Mouse (Mus musculus): ENCODE data around the gene Ccdc14. TPM values are rescaled to one million over a fixed set of nuclear protein-coding genes. Genes with fewer than 3 reads are reported as not detected.
"Not testable (repeated sequence)": the region's sequence is repeated elsewhere in the genome, so short reads cannot be mapped to it uniquely, and the experiment has no call there.

Ccdc14 gene
- polyA plus RNA-seq (2016; fragmentation: Nextera tagmentation; extraction: Ambion mirVana), result 10.7 and 10.9 TPM in 2 replicates

DNA sequence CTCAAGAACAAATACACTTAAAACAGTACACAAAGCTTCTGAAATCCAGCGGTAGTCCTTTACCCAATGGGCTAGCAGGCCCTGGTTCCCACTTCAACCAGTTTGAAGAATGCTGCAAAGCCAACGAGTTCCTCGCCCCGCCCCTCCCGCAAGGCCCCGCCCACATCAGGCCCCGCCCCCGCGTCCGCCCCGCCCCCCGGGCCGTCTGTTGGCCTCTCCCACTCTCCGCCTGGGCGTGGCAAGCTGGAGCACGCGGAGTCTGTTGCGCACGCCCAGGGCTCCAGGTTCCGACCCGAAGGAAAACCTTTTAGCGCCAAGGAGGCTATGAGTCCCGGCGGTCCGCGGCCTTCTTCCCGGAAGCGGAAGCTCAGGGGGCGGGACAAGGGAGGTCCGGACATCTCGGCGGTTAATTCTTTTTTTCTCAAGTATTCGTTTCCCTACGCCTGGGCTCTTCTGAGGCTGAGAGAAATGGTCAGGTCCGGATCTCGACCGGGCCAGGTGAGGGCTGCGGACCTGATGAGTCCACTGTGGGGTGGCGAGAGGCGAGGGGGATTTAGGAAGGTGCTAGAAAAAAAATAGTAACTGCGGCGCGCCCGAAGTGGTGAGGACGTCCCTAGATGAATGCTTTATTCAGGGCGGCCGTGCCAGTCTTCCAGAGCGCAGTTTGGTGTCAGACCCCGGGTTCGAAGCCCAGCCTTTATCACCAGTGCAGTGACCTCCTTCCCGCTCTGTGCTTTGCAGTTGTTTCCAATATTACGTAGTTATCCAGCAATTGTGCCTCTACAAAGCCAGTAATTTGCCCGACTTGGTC lies at the start of gene Ccdc14:
Gene Ccdc14, plus strand, starts transcription at position 283 of the 811 bp plus-strand sequence.
- peak; percentile 97 for DNase-seq (ENCODE audit: low spot score)
- Histone ChIP-seq H3K27ac (peak within 1 kb of the TSS; percentile 89), H3K9me3 (replicated peaks) (no peaks in the 10 kb centered on the region), H3K36me3 (peaks cover 7% of the 10 kb centered on the region; the same call in 1 of the 2 replicates), H3K27me3 (ENCODE audit: low read depth, poor library complexity, severe bottlenecking) (no peaks in the 10 kb centered on the region), H3K4me1 (peaks cover 11% of the 10 kb centered on the region), H3K4me3 (peak within 1 kb of the TSS; percentile 70)
- WGBS, result 1% methylated on average over 53 of the region's 53 CpGs

DNA sequence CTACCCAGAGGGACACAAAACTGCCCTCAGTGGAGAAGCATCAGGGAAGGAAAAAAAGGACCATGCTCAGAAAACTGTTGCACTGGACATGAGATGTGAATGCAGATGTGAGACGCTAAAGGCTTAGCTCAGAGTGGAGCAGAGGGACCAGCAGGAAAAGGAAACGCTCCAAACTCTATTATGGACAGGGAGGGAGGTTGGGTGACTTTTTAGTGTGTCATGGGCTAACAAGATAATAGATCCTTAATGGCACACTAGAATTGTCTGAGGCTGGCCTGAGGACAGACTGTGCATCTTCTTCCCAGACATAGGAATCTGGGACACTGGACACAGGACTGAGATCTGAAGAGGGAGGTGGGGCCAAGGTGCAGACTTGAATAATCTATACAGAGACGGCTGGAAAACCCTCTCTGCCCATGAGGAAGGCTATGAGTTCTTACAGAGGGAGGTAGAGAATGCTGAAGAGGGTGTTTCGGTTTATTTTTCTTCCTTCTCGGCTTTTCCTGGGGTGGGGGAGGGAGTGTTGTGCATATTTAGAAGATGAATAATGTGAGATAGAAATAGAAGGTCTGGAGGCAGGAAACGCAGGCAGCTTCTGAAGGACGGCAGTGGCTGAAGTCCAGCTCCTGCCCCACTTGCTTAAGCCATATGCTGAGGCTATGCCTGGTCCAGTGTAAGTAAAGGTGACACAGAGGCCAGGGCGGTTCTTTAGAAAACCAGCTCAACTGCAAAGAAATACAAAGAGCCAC lies 46.7 kb upstream of the Ccdc14 start:
- Histone ChIP-seq H3K36me3 (no peaks in the 10 kb centered on the region), H3K9me3 (replicated peaks) (no peaks in the 10 kb centered on the region), H3K4me1 (no peaks in the 10 kb centered on the region), H3K27ac (no peak overlapping the region), H3K4me3 (no peak overlapping the region), H3K27me3 (ENCODE audit: low read depth, poor library complexity, severe bottlenecking) (0 out of 2 replicates have a peak, but pooled peaks cover 4% of the 10 kb centered on the region)
- DNase-seq (ENCODE audit: low spot score), result no peak
- WGBS, result 76% methylated on average over 8 of the region's 8 CpGs

DNA sequence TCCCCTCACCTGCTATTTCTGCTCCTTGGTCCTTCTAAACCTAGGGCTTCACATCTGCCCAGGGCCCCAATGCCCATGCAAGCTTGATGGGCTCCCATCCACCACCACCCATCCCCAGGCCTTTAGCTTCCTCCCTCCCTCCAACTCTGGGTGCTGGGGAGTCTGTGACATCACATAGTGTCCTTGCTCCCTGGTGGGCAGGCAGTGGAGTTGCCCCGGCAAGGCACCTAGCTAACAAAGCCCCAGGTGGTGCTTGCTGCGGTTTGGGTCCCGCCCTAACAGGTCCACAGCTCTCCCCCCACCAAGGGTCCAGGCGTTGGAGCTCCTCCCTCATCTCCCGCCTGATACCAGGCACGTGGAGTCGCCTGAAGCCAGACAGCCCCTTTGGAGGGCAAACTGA lies 40.8 kb upstream of the Ccdc14 start, which contains the start of gene Ropn1:
Gene Ropn1, plus strand, starts transcription at position 301 of the 400 bp plus-strand sequence.
- 59% methylated on average over 7 of the region's 7 CpGs for WGBS
- Histone ChIP-seq H3K4me1 (no peaks in the 10 kb centered on the region), H3K27ac (no peak within 1 kb of the TSS), H3K9me3 (replicated peaks) (no peaks in the 10 kb centered on the region), H3K4me3 (no peak within 1 kb of the TSS), H3K36me3 (no peaks in the 10 kb centered on the region), H3K27me3 (ENCODE audit: low read depth, poor library complexity, severe bottlenecking) (0 out of 2 replicates have a peak, but pooled peaks cover 7% of the 10 kb centered on the region)
- DNase-seq (ENCODE audit: low spot score), result no peak

DNA sequence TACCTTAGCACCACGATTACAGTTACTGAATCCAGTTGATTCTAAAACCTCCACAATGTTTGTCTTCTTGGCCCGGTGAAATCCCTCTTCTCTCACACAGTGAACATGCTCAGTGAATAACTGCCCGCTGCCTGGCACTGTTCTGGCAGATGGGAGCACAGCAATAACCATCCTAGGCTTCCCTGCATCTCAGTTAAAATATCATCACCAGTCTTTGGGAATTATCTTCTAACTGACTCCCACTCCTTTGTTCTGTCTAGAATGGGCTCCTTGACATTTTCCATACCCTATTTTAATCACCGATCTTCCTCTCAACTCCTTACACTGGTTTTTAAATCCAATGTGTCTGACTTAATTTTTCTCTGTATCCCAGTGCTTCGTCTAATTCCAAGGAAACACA lies 37.4 kb upstream of the Ccdc14 start:
- Histone ChIP-seq H3K27me3 (ENCODE audit: low read depth, poor library complexity, severe bottlenecking) (peaks cover 8% of the 10 kb centered on the region; the same call in 1 of the 2 replicates), H3K4me1 (peaks cover 4% of the 10 kb centered on the region), H3K36me3 (no peaks in the 10 kb centered on the region), H3K27ac (no peak overlapping the region), H3K9me3 (replicated peaks) (no peaks in the 10 kb centered on the region), H3K4me3 (no peak overlapping the region)
- DNase-seq (ENCODE audit: low spot score), result no peak
- WGBS, result 91% methylated on average over 5 of the region's 5 CpGs

DNA sequence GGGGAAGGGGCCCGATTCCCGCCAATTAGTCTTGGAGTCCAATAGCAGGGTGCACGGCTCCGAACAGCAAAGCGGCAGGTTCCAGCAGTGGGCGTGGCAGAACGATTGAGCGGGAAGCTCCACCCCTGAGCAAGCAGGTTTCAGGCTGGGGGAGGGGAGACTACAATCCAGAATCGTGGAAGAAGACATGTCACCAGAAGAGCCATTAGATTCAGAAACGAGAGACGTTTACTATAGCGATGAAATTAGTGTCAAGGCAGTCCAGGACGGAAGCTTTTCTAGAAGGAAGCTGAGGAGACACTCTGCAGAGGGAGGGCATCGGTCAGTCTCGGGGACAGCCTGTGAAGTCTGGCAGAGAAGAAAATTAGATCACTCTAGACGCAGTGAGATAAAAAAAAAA lies 32.9 kb upstream of the Ccdc14 start:
- H3K9me3 ChIP-seq (replicated peaks), result not testable (repeated sequence)

DNA sequence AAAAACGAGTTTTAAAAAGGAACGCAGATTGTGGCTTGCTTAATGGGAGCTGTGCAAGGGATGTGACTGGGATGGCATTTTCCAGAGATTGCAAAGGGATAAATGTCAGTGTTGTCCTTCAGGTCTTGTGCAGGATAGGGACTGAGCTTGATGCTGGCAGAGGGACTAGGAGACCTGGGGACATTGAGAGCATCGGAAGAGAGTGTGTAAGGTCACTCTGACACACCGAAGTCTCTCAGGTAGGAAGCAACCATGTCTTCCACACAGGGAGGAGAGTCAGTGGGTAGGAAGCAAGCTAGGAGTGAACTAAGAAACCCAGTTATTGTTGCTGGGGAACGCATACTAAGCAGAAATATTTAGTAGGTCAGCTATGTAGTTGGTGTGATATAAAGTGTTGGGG lies 32.4 kb upstream of the Ccdc14 start:
- WGBS, result 27% methylated on average over 5 of the region's 5 CpGs

More for the DNA sequence above, 32.9 kb upstream of the Ccdc14 start:
- WGBS, result 4% methylated on average over 16 of the region's 16 CpGs
- H3K36me3 ChIP-seq, H3K27ac ChIP-seq: not testable (repeated sequence)
- Histone ChIP-seq H3K27me3 (ENCODE audit: low read depth, poor library complexity, severe bottlenecking) (peaks cover 17% of the 10 kb centered on the region), H3K4me3 (peak overlapping the region; percentile 42), H3K4me1 (peaks cover 17% of the 10 kb centered on the region)
- DNase-seq (ENCODE audit: low spot score), result peak; percentile 32

DNA sequence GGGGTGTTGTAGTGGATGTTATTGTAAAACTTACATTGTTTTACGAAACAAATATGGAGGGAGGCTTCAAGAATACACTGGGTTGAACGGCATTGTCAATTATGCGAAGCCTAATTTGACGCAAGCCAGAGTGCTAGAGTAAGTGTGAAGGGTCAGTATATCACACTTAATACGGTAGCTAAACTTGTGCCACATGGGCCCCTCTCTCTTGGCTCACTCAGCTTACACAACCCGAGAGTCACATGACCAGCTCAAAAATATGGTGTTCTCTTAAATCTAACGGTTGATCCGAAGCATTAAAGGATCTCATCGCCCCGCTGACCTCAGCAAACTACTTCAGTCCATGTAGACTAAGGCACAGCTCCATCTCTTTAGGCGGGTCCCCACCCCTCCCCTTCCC lies 32.0 kb upstream of the Ccdc14 start:
- peaks cover 20% of the 10 kb centered on the region for H3K27me3 ChIP-seq (ENCODE audit: low read depth, poor library complexity, severe bottlenecking)
- peak overlapping the region; percentile 39; the same call in 1 of the 2 replicates for H3K27ac ChIP-seq
- 37% methylated on average over 11 of the region's 11 CpGs for WGBS
- peak overlapping the region; percentile 42 for H3K4me3 ChIP-seq
- H3K4me1 ChIP-seq, result peaks cover 17% of the 10 kb centered on the region
- H3K9me3 ChIP-seq (replicated peaks), result no peaks in the 10 kb centered on the region
- DNase-seq (ENCODE audit: low spot score), result peak; percentile 50
- no peaks in the 10 kb centered on the region for H3K36me3 ChIP-seq

More for the DNA sequence above, 32.4 kb upstream of the Ccdc14 start:
- Histone ChIP-seq H3K36me3 (no peaks in the 10 kb centered on the region), H3K27me3 (ENCODE audit: low read depth, poor library complexity, severe bottlenecking) (peaks cover 17% of the 10 kb centered on the region), H3K9me3 (replicated peaks) (no peaks in the 10 kb centered on the region), H3K27ac (no peak overlapping the region), H3K4me3 (peak overlapping the region; percentile 42), H3K4me1 (peaks cover 17% of the 10 kb centered on the region)
- DNase-seq (ENCODE audit: low spot score), result no peak

DNA sequence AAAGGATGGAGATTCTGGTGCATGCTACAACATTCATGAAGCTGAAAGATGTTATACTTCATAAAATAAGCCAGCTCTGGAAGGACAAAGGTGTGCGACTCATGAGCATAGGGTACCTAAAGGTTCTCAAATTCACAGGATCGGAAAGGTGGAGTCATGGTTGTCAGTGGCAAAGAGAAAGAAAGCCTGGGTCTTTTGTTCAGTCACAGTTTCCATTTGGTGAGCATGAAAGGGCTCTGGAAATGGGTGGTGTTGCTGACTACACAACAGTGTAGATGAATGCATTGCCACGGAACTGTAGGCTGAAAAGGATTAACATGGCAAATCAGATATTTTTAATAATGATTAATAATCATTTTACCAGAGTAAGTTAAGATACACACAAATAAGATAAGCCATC lies 25.9 kb upstream of the Ccdc14 start:
- WGBS, result 81% methylated on average over 3 of the region's 3 CpGs
- H3K36me3 ChIP-seq, result no peaks in the 10 kb centered on the region
- DNase-seq (ENCODE audit: low spot score), result no peak
- H3K4me3 ChIP-seq, result no peak overlapping the region
- H3K27me3 ChIP-seq (ENCODE audit: low read depth, poor library complexity, severe bottlenecking), result peaks cover 57% of the 10 kb centered on the region
- no peaks in the 10 kb centered on the region for H3K9me3 ChIP-seq (replicated peaks)
- peaks cover 7% of the 10 kb centered on the region; the same call in 1 of the 2 replicates for H3K4me1 ChIP-seq
- H3K27ac ChIP-seq, result no peak overlapping the region

DNA sequence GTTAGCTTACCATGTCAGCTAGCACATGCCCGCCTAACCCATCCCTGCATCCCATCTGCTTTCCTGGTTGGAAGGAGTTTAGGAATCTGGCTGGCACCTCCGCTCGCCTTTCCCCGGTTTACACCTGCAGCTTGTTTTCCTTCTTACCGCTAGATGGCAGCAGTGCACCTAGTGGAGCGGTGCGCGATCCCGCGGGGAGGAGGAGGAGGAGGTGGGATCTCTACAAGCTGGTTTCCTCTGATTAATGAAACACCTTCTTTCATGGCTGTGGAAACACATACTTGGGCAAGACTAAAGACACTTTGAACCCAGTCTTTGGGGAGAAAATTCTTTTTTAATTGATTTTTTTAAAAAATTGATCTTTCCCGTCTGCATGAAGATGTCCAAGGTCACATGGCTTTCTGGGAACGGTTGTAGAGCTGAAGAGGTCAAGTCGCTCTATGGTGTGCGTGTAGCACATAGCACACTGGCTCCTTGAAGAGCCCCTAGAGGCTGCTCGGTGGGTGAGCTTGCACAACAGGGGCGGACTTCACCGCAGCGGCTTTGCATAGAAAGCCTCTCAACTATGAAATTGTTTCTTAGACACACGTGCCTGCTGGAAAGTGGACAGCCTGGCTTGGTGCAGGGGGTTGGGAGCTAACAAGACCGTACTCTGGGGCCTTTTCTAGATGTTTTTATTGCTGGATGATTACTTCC lies 23.2 kb upstream of the Ccdc14 start:
- H3K4me3 ChIP-seq, result peak overlapping the region; percentile 24
- DNase-seq (ENCODE audit: low spot score), result peak; percentile 82
- H3K4me1 ChIP-seq, result peaks cover 11% of the 10 kb centered on the region; the same call in 1 of the 2 replicates
- 16% methylated on average over 20 of the region's 20 CpGs for WGBS
- H3K36me3 ChIP-seq, result no peaks in the 10 kb centered on the region
- peaks cover 61% of the 10 kb centered on the region for H3K27me3 ChIP-seq (ENCODE audit: low read depth, poor library complexity, severe bottlenecking)
- H3K9me3 ChIP-seq (replicated peaks), result no peaks in the 10 kb centered on the region
- H3K27ac ChIP-seq, result no peak overlapping the region

DNA sequence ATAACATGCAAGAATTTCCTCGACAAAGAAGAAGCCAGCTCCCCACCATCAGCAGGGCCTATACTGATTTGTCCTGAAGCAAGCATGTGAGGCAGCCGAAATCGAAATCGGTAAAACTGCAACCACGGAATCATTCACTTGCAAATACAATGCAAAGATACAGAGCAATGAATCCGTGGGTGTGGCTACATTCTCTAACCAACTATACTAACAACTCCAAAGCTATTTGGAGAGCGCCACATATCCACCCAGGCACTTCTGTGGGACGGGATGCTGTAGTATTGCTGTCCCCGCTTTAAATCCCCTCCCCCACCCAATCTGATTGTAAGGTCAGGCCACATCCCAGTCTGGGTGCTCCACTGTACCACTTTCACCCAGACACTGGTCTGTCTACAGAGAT lies 22.1 kb upstream of the Ccdc14 start:
- no peak for DNase-seq (ENCODE audit: low spot score)
- no peaks in the 10 kb centered on the region for H3K9me3 ChIP-seq (replicated peaks)
- H3K27ac ChIP-seq, result no peak overlapping the region
- H3K4me3 ChIP-seq, result no peak overlapping the region
- H3K36me3 ChIP-seq, result no peaks in the 10 kb centered on the region
- peaks cover 11% of the 10 kb centered on the region; the same call in 1 of the 2 replicates for H3K4me1 ChIP-seq
- H3K27me3 ChIP-seq (ENCODE audit: low read depth, poor library complexity, severe bottlenecking), result peaks cover 58% of the 10 kb centered on the region
- WGBS, result 78% methylated on average over 9 of the region's 9 CpGs

DNA sequence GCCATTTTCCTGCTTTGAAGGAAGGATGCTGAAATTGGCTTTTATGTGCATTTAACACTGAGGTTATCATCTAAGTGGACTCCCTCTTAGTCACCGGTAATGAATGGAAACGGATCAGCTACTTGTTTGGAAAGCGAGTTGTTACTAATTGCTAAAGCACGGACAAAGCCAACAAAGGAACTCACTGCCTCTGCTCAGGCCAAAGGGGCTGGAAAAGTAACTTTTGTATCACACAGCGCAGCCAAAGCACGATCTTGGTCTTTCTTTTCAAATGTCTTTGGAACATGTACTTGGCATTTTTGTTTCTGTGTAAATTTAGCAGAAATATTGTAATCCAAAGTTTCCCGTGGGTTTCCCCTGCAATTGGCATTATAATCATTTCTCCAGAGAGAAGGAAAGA lies 18.4 kb upstream of the Ccdc14 start:
- Histone ChIP-seq H3K27ac (no peak overlapping the region), H3K4me3 (no peak overlapping the region), H3K4me1 (peaks cover 15% of the 10 kb centered on the region; the same call in 1 of the 2 replicates), H3K36me3 (no peaks in the 10 kb centered on the region), H3K27me3 (ENCODE audit: low read depth, poor library complexity, severe bottlenecking) (peaks cover 34% of the 10 kb centered on the region), H3K9me3 (replicated peaks) (no peaks in the 10 kb centered on the region)
- no peak for DNase-seq (ENCODE audit: low spot score)
- 81% methylated on average over 7 of the region's 7 CpGs for WGBS

DNA sequence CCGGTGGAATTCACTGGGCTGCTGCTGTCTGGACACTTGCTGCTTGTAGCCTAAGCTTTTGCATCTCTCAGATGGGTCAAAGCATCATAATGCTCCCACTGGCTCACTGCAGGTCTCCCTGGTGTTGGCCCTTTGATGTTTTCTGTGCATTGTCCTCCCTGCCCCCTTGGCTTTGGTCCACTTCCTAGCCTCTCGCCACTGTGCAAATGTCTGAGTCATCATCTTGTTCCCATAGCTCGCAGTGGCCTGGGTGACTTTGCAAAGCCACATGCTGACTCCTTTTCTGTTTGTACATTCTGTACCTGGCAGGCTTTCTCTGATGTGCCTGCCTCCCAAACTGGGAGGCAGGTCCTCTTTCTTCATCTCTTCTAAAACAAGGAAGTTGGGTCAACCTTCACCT lies 17.6 kb upstream of the Ccdc14 start:
- H3K4me1 ChIP-seq, result peaks cover 9% of the 10 kb centered on the region; the same call in 1 of the 2 replicates
- peaks cover 29% of the 10 kb centered on the region for H3K27me3 ChIP-seq (ENCODE audit: low read depth, poor library complexity, severe bottlenecking)
- no peak overlapping the region for H3K27ac ChIP-seq
- 87% methylated on average over 3 of the region's 3 CpGs for WGBS
- DNase-seq (ENCODE audit: low spot score), result no peak
- H3K36me3 ChIP-seq, result no peaks in the 10 kb centered on the region
- no peak overlapping the region for H3K4me3 ChIP-seq
- no peaks in the 10 kb centered on the region for H3K9me3 ChIP-seq (replicated peaks)

All from limb, embryonic 10.5 days (tissue).